Mouse (Mus musculus) left cerebral cortex, adult 2 months (tissue): ENCODE measurements at regions not wholly inside any gene's neighbourhood (a gene's known extent, or its start where the extent isn't known, plus 50 kb on each side); places are given as distances from the start of the nearest gene placed in this dataset.

Experiments
- DNase-seq, 2 experiments: peaks; one replicate each; pipeline ENCODE4 v3.0.0; 2021 to 2022; ENCODE audit warnings: low spot score in 2 of 2, mixed read lengths in 1 of 2; ENCODE audit errors: extremely low spot score in 1 of 2
- H3K27ac ChIP-seq: fragments of 200-600 bp; 2 replicates; pipeline ENCODE4 v1.8.1; 2022
- H3K4me3 ChIP-seq: fragments of 200-600 bp; 2 replicates; pipeline ENCODE4 v1.8.1; 2022
- CTCF ChIP-seq: fragments of 200-600 bp; IDR thresholded peaks from 2 replicates; pipeline ENCODE4 v1.8.1; 2022; ENCODE audit warnings: antibody characterized with exemption, mild to moderate bottlenecking, moderate library complexity
- intact Hi-C: fragments of 180-260 bp; cut with DNase I; formaldehyde crosslinking; loops from one replicate; pipeline ENCODE4 v1.15.1; 2025

GRCm38 (mm10) chr2:61527127-61527526 lies 51.3 kb upstream of the Tank start:
- DNase-seq: no peak
- TF ChIP-seq CTCF: no peak
- intact Hi-C loops: no loop called here
- Histone ChIP-seq H3K4me3 (no peak overlapping the region), H3K27ac (no peak overlapping the region)

DNA sequence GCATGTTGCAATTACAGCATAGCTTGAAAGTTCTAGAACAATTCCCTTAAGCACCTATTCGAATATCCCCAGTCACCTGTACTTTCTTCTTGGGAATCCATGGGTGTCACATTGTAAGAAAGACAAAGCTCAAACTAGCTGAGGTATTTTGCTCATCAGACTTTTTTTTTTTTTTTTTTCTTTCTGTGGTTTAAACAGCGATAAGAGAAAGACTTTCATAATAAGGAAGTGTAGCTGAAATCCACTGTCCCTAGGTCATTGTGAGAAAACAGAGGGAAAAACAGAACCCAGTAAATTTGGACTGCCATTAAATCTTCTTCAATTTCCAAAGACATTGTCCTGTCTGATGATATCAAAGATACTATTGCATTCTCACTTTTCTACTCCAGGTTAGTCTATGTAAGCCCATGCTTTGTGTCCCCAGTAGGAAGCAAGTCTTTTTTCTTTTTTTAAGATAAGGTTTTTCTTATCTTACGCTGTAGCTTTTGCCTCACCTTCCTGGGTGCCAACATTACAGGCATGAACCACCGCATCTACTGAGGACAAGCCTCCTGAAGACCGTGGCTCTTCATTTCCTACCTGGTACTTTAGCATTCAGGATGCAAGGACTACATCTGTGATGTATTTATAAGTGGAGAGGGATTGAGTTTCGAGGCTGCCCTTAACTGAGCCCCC lies 54.2 kb upstream of the Tank start:
- no peak for TF ChIP-seq CTCF
- Histone ChIP-seq H3K4me3 (no peak overlapping the region), H3K27ac (no peak overlapping the region)
- intact Hi-C loops: no loop called here
- DNase-seq: no peak

- DNase-seq: no peak
- Histone ChIP-seq H3K4me3 (no peak overlapping the region), H3K27ac (no peak overlapping the region)
- no peak for TF ChIP-seq CTCF
- intact Hi-C loops: no loop called here
Observed at GRCm38 (mm10) chr2:61514445-61515123, 63.8 kb upstream of the Tank start.

GRCm38 (mm10) chr2:61513787-61514444 lies 64.5 kb upstream of the Tank start:
- DNase-seq: no peak
- no peak for TF ChIP-seq CTCF
- no peak overlapping the region for H3K4me3 ChIP-seq
- H3K27ac ChIP-seq: no peak overlapping the region
- intact Hi-C loops: no loop called here

DNA sequence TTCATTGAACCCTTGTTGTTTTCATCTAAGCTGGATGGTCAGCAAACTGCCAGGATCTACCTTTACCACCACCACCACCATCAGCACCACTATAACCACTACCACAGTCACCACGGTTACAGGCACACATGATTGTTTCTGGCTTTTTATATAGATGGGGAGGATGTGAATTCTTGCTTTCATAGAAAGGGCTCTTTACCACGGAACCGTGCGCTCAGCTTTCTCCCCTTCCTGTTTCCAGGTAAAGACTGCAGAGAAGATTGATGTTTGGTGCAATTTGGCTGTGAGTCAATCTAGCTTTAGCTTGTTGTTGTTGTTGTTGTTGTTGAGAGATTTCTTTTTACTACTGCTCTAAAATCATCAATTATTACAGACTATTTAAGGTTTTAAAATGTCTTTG lies 74.8 kb upstream of the Tank start:
- TF ChIP-seq CTCF: no peak
- no peak overlapping the region for H3K4me3 ChIP-seq
- intact Hi-C loops: no loop called here
- H3K27ac ChIP-seq: no peak overlapping the region
- no peak for DNase-seq

DNA sequence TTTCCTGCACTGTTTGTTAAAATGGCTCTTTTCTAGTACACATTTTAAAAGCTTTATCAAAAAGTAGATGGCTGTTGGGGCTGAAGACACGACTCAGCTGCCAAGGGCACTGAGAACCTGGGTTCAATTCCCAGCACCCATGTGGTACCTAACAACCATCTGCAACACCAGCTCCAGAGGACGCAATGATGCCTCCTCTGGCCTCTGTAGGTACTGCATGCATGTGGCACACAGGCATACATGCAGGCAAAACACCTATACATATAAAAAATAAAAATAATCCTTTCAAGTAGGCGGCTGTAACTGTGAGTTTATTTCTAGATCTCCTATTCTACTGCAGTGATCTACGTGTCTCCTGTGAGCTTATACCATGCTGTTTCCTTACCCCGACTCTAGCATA lies 76.5 kb upstream of the Tank start:
- no peak; the same call in 1 of the 2 replicates for TF ChIP-seq CTCF

GRCm38 (mm10) chr2:61499266-61499665 lies 79.1 kb upstream of the Tank start:
- intact Hi-C loops: no loop called here
- H3K27ac ChIP-seq: no peak overlapping the region
- TF ChIP-seq CTCF: no peak
- H3K4me3 ChIP-seq: no peak overlapping the region
- no peak for DNase-seq

More for the DNA sequence above, 76.5 kb upstream of the Tank start:
- H3K4me3 ChIP-seq: no peak overlapping the region
- no peak for DNase-seq
- H3K27ac ChIP-seq: no peak overlapping the region
- intact Hi-C loops: no loop called here

GRCm38 (mm10) chr2:61497930-61498329 lies 80.5 kb upstream of the Tank start:
- intact Hi-C loops: no loop called here
- no peak for TF ChIP-seq CTCF
- Histone ChIP-seq H3K27ac (no peak overlapping the region), H3K4me3 (no peak overlapping the region)
- DNase-seq: no peak

- DNase-seq: no peak
- no peak overlapping the region for H3K4me3 ChIP-seq
- intact Hi-C loops: no loop called here
- no peak overlapping the region for H3K27ac ChIP-seq
- TF ChIP-seq CTCF: no peak
Observed at GRCm38 (mm10) chr2:61496968-61497367, 81.4 kb upstream of the Tank start.

- intact Hi-C loops: loop anchor here (5.0 kb wide), 1 partner anchor 473 kb away; no protein-coding TSS in a partner anchor
- TF ChIP-seq CTCF: peak; percentile 97
- no peak overlapping the region for H3K27ac ChIP-seq
- peak; percentile 76 to 89 for DNase-seq
- peak overlapping the region; percentile 33 for H3K4me3 ChIP-seq
Observed at GRCm38 (mm10) chr2:61493918-61494712, 84.3 kb upstream of the Tank start.

- no peak for DNase-seq
- TF ChIP-seq CTCF: peak; percentile 68
- no peak overlapping the region for H3K27ac ChIP-seq
- no peak overlapping the region for H3K4me3 ChIP-seq
- intact Hi-C loops: loop anchor here (5.0 kb wide), 1 partner anchor 475 kb away; no protein-coding TSS in a partner anchor
Observed at GRCm38 (mm10) chr2:61492043-61492743, 86.2 kb upstream of the Tank start.
